In genomic region chr11:4251376-4251775, GRCm38 (mm10) we compare ENCODE assay signal across 24 mouse cellular contexts. TPM values are rescaled to one million over a fixed set of nuclear protein-coding genes. Genes with fewer than 3 reads are reported as not detected.
DNase-seq lines count a peak whose midpoint lies in the region; ATAC-seq and TF ChIP-seq lines count a peak whose summit lies in the region.
"Had no signal": no experiment of that assay in that cellular context is flagged by ENCODE, and none has a peak within 500 bp of the region (broad histone marks: within the 10 kb centered on the region; RNA-seq: fewer than 3 reads in every experiment).

No protein-coding gene starts in this region.

- H3K4me1 ChIP-seq in liver, embryonic 15.5 days (replicated peaks) = peaks cover 13% of the 10 kb centered on the region
- peaks cover 11% of the 10 kb centered on the region; the same call in 1 of the 2 replicates for H3K4me1 ChIP-seq in liver, postnatal 0 days (ENCODE audit: insufficient read depth)
- H3K4me1 ChIP-seq: forebrain, embryonic 15.5 days; stomach, embryonic 15.5 days had no signal

- H3K4me3 ChIP-seq in liver, embryonic 15.5 days (replicated peaks) = no peak overlapping the region
- H3K4me3 ChIP-seq in liver, postnatal 0 days (ENCODE audit: low read depth, low read length) = no peak overlapping the region
- H3K4me3 ChIP-seq: forebrain, embryonic 15.5 days; heart, adult 2 months; stomach, embryonic 15.5 days had no signal

- H3K9ac ChIP-seq in liver, embryonic 15.5 days = no peak overlapping the region
- H3K9ac ChIP-seq in liver, postnatal 0 days (replicated peaks) = no peak overlapping the region
- H3K9ac ChIP-seq: forebrain, embryonic 15.5 days; hindbrain, embryonic 14.5 days; liver, embryonic 14.5 days; stomach, embryonic 15.5 days had no signal

- no peak for TF ChIP-seq CTCF in liver, postnatal 0 days (IDR thresholded peaks at IDR 0.05; ENCODE audit: low read depth)

- H3K9me3 ChIP-seq in liver, embryonic 15.5 days (replicated peaks) = no peaks in the 10 kb centered on the region
- H3K9me3 ChIP-seq in liver, postnatal 0 days (ENCODE audit: low read length) = no peaks in the 10 kb centered on the region
- H3K9me3 ChIP-seq: forebrain, embryonic 15.5 days; stomach, embryonic 15.5 days had no signal

- TF ChIP-seq EP300 in liver, postnatal 0 days (IDR thresholded peaks at IDR 0.05; ENCODE audit: low read depth) = no peak

- intact Hi-C loops in left cerebral cortex, postnatal 14 days (cut with DNase I) = loop anchor here (10.0 kb wide), 1 partner anchor 613 kb away; no protein-coding TSS in a partner anchor

- WGBS in liver, embryonic 15.5 days (ENCODE audit: insufficient replicate concordance) = 27% methylated on average over 3 of the region's 3 CpGs
- WGBS in liver, postnatal 0 days (ENCODE audit: insufficient replicate concordance) = 49% methylated on average over 3 of the region's 3 CpGs

- no peak overlapping the region for H3K27ac ChIP-seq in liver, embryonic 15.5 days (replicated peaks)
- no peak overlapping the region for H3K27ac ChIP-seq in liver, postnatal 0 days (ENCODE audit: low read depth)
- H3K27ac ChIP-seq: forebrain, embryonic 15.5 days; heart, adult 2 months; hindbrain, embryonic 14.5 days; liver, embryonic 14.5 days; stomach, embryonic 15.5 days had no signal

- H3K4me2 ChIP-seq in liver, embryonic 15.5 days = no peak overlapping the region
- no peak overlapping the region for H3K4me2 ChIP-seq in liver, postnatal 0 days (ENCODE audit: low read depth, low read length)
- H3K4me2 ChIP-seq: forebrain, embryonic 15.5 days; hindbrain, embryonic 14.5 days; stomach, embryonic 15.5 days had no signal

- peak; percentile 19; the same call in 1 of the 2 replicates for ATAC-seq in liver, embryonic 15.5 days (ENCODE audit: insufficient read depth)
- no peak for ATAC-seq in liver, postnatal 0 days
- ATAC-seq in common myeloid progenitor, adult 5-6 weeks (replicated peaks; ENCODE audit: low read depth, poor library complexity, severe bottlenecking) = peak; percentile 96
- ATAC-seq: forebrain, embryonic 15.5 days; intestine, embryonic 16.5 days; midbrain, embryonic 16.5 days had no signal

- H3K27me3 ChIP-seq in liver, embryonic 15.5 days = no peaks in the 10 kb centered on the region
- H3K27me3 ChIP-seq in liver, postnatal 0 days (ENCODE audit: insufficient read depth, low read length) = no peaks in the 10 kb centered on the region
- H3K27me3 ChIP-seq: forebrain, embryonic 15.5 days; stomach, embryonic 15.5 days had no signal

- DNase-seq in liver, postnatal 0 days = no peak
- peak; percentile 56 for DNase-seq in induced T-regulatory cell, adult 2 months (ENCODE audit: low read depth)
- DNase-seq in naive thymus-derived CD4-positive, alpha-beta T cell, adult 2 months (ENCODE audit: low read depth) = peak; percentile 33
- no peak for DNase-seq in right cerebral cortex, postnatal 14 days
- no peak for DNase-seq in left cerebral cortex, postnatal 14 days (ENCODE audit: low spot score in 2 of 2)
- DNase-seq: adrenal gland, postnatal 25 days; cerebellum, adult 8-10 months; cerebellum, postnatal 36 days; heart, adult 2 months; kidney, postnatal 36 days; thymus, adult 18-20 months had no signal

- H3K36me3 ChIP-seq in liver, embryonic 15.5 days (replicated peaks) = no peaks in the 10 kb centered on the region
- no peaks in the 10 kb centered on the region for H3K36me3 ChIP-seq in liver, postnatal 0 days (replicated peaks; ENCODE audit: insufficient read depth, low read length)
- H3K36me3 ChIP-seq: forebrain, embryonic 15.5 days; stomach, embryonic 15.5 days had no signal

RNA-seq across cellular contexts. Expression of gene Lif, which starts 6.0 kb away (rescaled TPM):
- not detected in 2 replicates for polyA plus RNA-seq in liver, embryonic 15.5 days (2015; fragmentation: Nextera tagmentation; extraction: Ambion mirVana)
- not detected in 2 replicates for polyA plus RNA-seq in liver, postnatal 0 days (2015; fragmentation: Nextera tagmentation; extraction: Ambion mirVana)
- total RNA-seq in common myeloid progenitor, adult 5-6 weeks (2017) = 0.63 and 1.1 TPM in 2 replicates
- under 1 TPM; 0.15 to 0.59 TPM for total RNA-seq in left cerebral cortex, postnatal 14 days (2021)
- polyA plus RNA-seq: forebrain, embryonic 15.5 days; hindbrain, embryonic 14.5 days; kidney, embryonic 14.5 days had no signal

RNA-seq across cellular contexts. Expression of gene Osm, which starts 15.2 kb away (rescaled TPM):
- polyA plus RNA-seq in liver, embryonic 15.5 days (2015; fragmentation: Nextera tagmentation; extraction: Ambion mirVana) = 0.50 TPM in 2 replicates
- 0.58 and 1.3 TPM in 2 replicates for polyA plus RNA-seq in liver, postnatal 0 days (2015; fragmentation: Nextera tagmentation; extraction: Ambion mirVana)
- 15.7 and 16.1 TPM in 2 replicates for total RNA-seq in common myeloid progenitor, adult 5-6 weeks (2017)
- total RNA-seq in left cerebral cortex, postnatal 14 days (2021) = not detected
- total RNA-seq: adrenal gland, postnatal 25 days; gastrocnemius, adult 8-10 months; heart, postnatal 25 days; left cerebral cortex, postnatal 36 days had no signal
- polyA plus RNA-seq: forebrain, embryonic 15.5 days; heart, embryonic 14.5 days; hindbrain, embryonic 14.5 days; kidney, embryonic 14.5 days had no signal

RNA-seq across cellular contexts. Expression of gene Castor1, which starts 33.4 kb away (rescaled TPM):
- 1.5 TPM in 2 replicates for polyA plus RNA-seq in liver, embryonic 15.5 days (2015; fragmentation: Nextera tagmentation; extraction: Ambion mirVana)
- polyA plus RNA-seq in liver, postnatal 0 days (2015; fragmentation: Nextera tagmentation; extraction: Ambion mirVana) = 1.8 and 2.0 TPM in 2 replicates
- total RNA-seq in common myeloid progenitor, adult 5-6 weeks (2017) = 0.50 and 4.6 TPM in 2 replicates
- total RNA-seq in left cerebral cortex, postnatal 14 days (2021) = 1 to 10 TPM; 4.3 to 4.9 TPM

Comparison
In these comparisons a context has a peak if more than half of its experiments do, and no peak if none do; other contexts are left out.
1. DNase-seq: peak in induced T-regulatory cell, adult 2 months (single experiment) and naive thymus-derived CD4-positive, alpha-beta T cell, adult 2 months (single experiment); none in liver, postnatal 0 days (single experiment), right cerebral cortex, postnatal 14 days (single experiment) and left cerebral cortex, postnatal 14 days (0 of 2).
2. RNA of gene Osm, which starts 15.2 kb away (total RNA-seq): 15.7 to 16.1 TPM in common myeloid progenitor, adult 5-6 weeks; not detected in left cerebral cortex, postnatal 14 days; every median in the first group is over 10 times any median in the second.